Mouse (Mus musculus): ENCODE measurements at regions not wholly inside any gene's neighbourhood (a gene's known extent, or its start where the extent isn't known, plus 50 kb on each side); places are given as distances from the start of the nearest gene placed in this dataset.

DNA sequence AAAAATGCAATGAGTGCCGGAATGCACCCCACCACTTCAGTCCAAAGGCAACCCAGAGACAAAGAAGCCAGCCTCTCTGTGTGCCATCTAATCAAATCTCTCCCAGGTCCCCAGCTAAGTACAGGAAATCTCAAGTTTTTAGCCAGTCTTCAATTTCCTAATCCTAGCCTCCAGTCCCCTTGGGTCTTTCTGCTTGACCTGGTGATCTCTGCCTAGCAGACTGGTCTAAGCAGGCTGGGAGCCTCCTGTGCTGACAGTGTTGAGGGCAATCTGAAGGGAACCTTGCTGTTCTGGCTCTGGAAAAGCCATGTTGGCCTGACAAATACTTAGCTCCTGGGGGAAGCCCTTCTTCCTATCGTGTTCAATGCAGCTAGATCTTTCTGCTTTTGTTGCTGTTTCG is 248.9 kb downstream of the Nedd1 start:
- TF ChIP-seq ZNF384 (IDR thresholded peaks at IDR 0.05; ENCODE audit: low read depth, low read length) (no peak), HCFC1 (IDR thresholded peaks at IDR 0.05; ENCODE audit: borderline replicate concordance, insufficient read depth, low read length) (no peak), ZC3H11A (IDR thresholded peaks at IDR 0.05; ENCODE audit: borderline replicate concordance, low read depth, low read length) (no peak), CHD2 (IDR thresholded peaks at IDR 0.05; ENCODE audit: low read depth, low read length) (no peak), MAFK (IDR thresholded peaks at IDR 0.05; ENCODE audit: insufficient read depth, low read depth, low read length) (no peak)

Data from ES-E14 (cell line).